Mouse (Mus musculus) G1E (cell line): Measurements from ENCODE around the gene Tex14.

Experiments
- CTCF ChIP-seq: IDR thresholded peaks from 2 replicates; pipeline ENCODE4 v1.5.1; 2012; ENCODE audit warnings: low read depth, low read length, inconsistent platforms, mixed read lengths
- GATA1 ChIP-seq: IDR thresholded peaks from 2 replicates; pipeline ENCODE4 v1.6.1; 2012; ENCODE audit warnings: borderline replicate concordance, low read length, inconsistent platforms, mixed read lengths
- POLR2AphosphoS5 ChIP-seq: IDR thresholded peaks from 2 replicates; pipeline ENCODE4 v1.6.1; 2012; ENCODE audit warnings: low read depth, low read length, inconsistent platforms; ENCODE audit not compliant: insufficient replicate concordance

DNA sequence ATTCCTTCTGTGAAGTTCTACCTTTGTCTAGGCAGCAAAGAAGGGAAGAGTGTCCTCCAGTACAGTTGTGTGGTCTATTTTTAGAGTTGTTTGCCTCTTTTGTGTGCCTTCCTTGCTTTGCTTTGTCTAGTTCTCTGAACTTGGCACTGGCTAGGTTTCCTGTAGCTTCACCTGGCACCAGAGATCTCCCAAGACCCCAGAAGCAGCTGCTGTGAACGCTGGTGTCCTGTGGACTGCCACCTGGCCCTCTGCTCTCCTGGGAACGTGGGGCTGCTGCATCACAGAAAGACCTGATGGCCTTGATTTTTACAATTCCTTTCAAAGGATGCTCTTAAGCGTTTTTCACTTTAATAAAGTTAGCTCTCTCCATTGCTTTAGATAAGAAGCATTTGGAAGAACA lies 138.0 kb downstream of the Tex14 start:
- TF ChIP-seq CTCF, result no peak
- no peak for TF ChIP-seq POLR2AphosphoS5
- no peak for TF ChIP-seq GATA1
